Mouse (Mus musculus) heart, embryonic 11.5 days (tissue): ENCODE measurements around the gene Piwil4. TPM values are rescaled to one million over a fixed set of nuclear protein-coding genes. Genes with fewer than 3 reads are reported as not detected.

Source experiments
- ATAC-seq: fragments of 200-750 bp; cut with Nextera tagmentation; replicated peaks from 2 replicates; pipeline ENCODE4 v1.8.0; 2017; ENCODE audit warnings: moderate library complexity; ENCODE audit not compliant: insufficient number of reproducible peaks, low FRiP score, low TSS enrichment
- H3K27ac ChIP-seq: fragments of 300-500 bp; sonication (generic); 2 replicates; pipeline ENCODE4 v1.5.1; 2014; ENCODE audit warnings: mild to moderate bottlenecking, low read depth, low read length
- H3K27me3 ChIP-seq: fragments of 300-500 bp; sonication (generic); 2 replicates; pipeline ENCODE4 v1.6.1; 2014; ENCODE audit warnings: mild to moderate bottlenecking, low read length, mixed read lengths; ENCODE audit not compliant: control insufficient read depth, insufficient read depth
- H3K36me3 ChIP-seq: fragments of 300-500 bp; sonication (generic); 2 replicates; pipeline ENCODE4 v1.6.1; 2014; ENCODE audit warnings: mild to moderate bottlenecking, low read length, moderate library complexity, mixed read lengths; ENCODE audit not compliant: control insufficient read depth, insufficient read depth
- H3K4me1 ChIP-seq: fragments of 300-500 bp; sonication (generic); 2 replicates; pipeline ENCODE4 v1.6.1; 2014; ENCODE audit warnings: low read length; ENCODE audit not compliant: control insufficient read depth, insufficient read depth
- H3K4me2 ChIP-seq: fragments of 300-500 bp; sonication (generic); 2 replicates; pipeline ENCODE4 v1.6.1; 2014; ENCODE audit warnings: mild to moderate bottlenecking, moderate library complexity
- H3K4me3 ChIP-seq: fragments of 300-500 bp; sonication (generic); 2 replicates; pipeline ENCODE4 v1.5.1; 2014; ENCODE audit warnings: low read depth, low read length
- H3K9ac ChIP-seq: fragments of 300-500 bp; sonication (generic); 2 replicates; pipeline ENCODE4 v1.6.1; 2014; ENCODE audit warnings: mild to moderate bottlenecking, low read depth, low read length, moderate library complexity
- H3K9me3 ChIP-seq: fragments of 300-500 bp; sonication (generic); replicated peaks from 2 replicates; pipeline ENCODE4 v1.6.1; 2016; ENCODE audit warnings: low read length; ENCODE audit not compliant: control insufficient read depth
- WGBS: fragments of 180-500 bp; shearing (Covaris S2); extraction: QIAGEN DNeasy Blood & Tissue Kit; methylation state at CpG from one replicate; pipeline ENCODE4 v1.1.7; 2014; ENCODE audit not compliant: insufficient replicate concordance; 5-methylcytosine and 5-hydroxymethylcytosine counted together
- polyA plus RNA-seq: library from polyadenylated mRNA; unstranded; fragments of >200 nt; fragmentation: Nextera tagmentation; extraction: Ambion mirVana; gene quantifications from 2 replicates; pipeline ENCODE4 v1.2.1, GENCODE M21; 2014

The Piwil4 gene
- polyA plus RNA-seq, 1 experiment from 2014 or later, result not detected

DNA sequence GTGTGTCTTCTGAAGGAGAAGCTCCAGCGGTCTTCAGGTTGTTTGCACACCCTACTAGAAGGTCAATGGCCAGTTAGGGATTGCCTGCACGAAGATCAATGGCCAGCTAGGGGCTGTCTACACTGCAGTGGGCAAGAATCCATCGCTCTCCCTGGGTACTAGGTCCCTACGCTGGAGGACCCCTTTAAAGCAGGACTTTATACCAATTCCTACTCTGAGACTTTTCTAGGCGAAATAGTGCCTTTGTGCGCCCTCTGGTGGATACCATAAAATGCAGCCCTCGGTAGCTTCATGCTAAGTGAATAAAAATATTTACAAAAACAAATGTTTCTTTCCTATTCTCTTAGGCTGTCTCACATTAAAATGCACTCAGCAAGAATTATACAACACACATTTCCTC lies 24.2 kb upstream of the Piwil4 start:
- H3K4me3 ChIP-seq, result no peak overlapping the region
- H3K27ac ChIP-seq, result no peak overlapping the region
- H3K4me2 ChIP-seq, result no peak overlapping the region
- no peaks in the 10 kb centered on the region for H3K36me3 ChIP-seq
- 25% methylated on average over 7 of the region's 7 CpGs for WGBS
- H3K9ac ChIP-seq, result no peak overlapping the region
- H3K9me3 ChIP-seq, result no peaks in the 10 kb centered on the region
- no peaks in the 10 kb centered on the region for H3K4me1 ChIP-seq
- peaks cover 5% of the 10 kb centered on the region for H3K27me3 ChIP-seq
- no peak for ATAC-seq

GRCm38 (mm10) chr9:14759261-14759660 lies 18.7 kb upstream of the Piwil4 start:
- H3K4me2 ChIP-seq, result no peak overlapping the region
- no peak for ATAC-seq

DNA sequence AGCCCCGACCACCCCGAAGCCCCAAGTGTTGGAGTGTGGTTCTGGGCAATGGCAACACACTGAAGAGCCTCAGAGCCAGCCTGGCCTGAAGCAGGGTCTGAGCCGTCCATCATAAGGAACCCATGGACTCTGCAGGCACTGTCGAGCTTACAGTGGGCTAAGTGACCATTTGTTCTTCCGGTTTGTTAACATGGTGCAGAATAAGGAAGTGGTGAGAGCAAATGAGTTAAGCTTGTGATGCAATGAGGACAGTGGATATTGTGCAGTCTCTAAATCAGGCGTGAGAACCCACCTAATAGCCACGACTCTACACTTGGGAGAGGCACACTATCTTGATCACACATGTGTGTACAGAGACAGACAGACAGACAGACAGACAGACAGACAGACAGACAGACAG lies 18.1 kb upstream of the Piwil4 start:
- Histone ChIP-seq H3K27me3 (peaks cover 3% of the 10 kb centered on the region; the same call in 1 of the 2 replicates), H3K4me1 (no peaks in the 10 kb centered on the region), H3K4me3 (no peak overlapping the region), H3K4me2 (no peak overlapping the region), H3K36me3 (no peaks in the 10 kb centered on the region), H3K9me3 (no peaks in the 10 kb centered on the region), H3K9ac (no peak overlapping the region), H3K27ac (no peak overlapping the region)
- 58% methylated on average over 7 of the region's 7 CpGs for WGBS
- no peak for ATAC-seq

More at GRCm38 (mm10) chr9:14759261-14759660, 18.7 kb upstream of the Piwil4 start:
- H3K4me3 ChIP-seq, result no peak overlapping the region
- no peak overlapping the region for H3K27ac ChIP-seq
- no peaks in the 10 kb centered on the region for H3K9me3 ChIP-seq
- no peak overlapping the region for H3K9ac ChIP-seq
- no peaks in the 10 kb centered on the region for H3K36me3 ChIP-seq
- no peaks in the 10 kb centered on the region for H3K4me1 ChIP-seq
- H3K27me3 ChIP-seq, result peaks cover 3% of the 10 kb centered on the region; the same call in 1 of the 2 replicates

DNA sequence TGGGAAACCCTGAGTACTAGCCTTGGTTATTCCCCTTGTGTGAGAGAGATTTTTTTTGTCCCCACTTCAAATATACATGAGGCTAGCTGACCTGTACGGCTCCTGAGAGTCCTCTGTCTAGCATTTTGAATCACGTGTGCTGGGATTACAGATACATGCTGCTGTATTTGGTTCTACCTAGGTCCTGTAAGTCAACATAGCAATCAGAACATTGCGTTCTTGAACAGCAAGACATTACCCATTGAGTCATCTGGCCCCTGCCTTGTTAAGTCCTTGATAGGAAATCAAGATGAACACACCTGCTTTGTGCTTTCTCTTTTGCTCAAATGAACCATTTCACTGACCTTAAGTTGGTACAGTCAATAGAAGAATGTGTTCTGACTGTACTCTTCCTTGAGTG lies 13.9 kb upstream of the Piwil4 start:
- Histone ChIP-seq H3K36me3 (no peaks in the 10 kb centered on the region), H3K4me3 (no peak overlapping the region), H3K4me2 (no peak overlapping the region), H3K9me3 (no peaks in the 10 kb centered on the region), H3K27ac (no peak overlapping the region), H3K27me3 (peaks cover 12% of the 10 kb centered on the region), H3K4me1 (peaks cover 9% of the 10 kb centered on the region; the same call in 1 of the 2 replicates), H3K9ac (no peak overlapping the region)
- 80% methylated on average over 3 of the region's 3 CpGs for WGBS
- no peak for ATAC-seq

GRCm38 (mm10) chr9:14753947-14754346 lies 13.4 kb upstream of the Piwil4 start:
- Histone ChIP-seq H3K36me3 (no peaks in the 10 kb centered on the region), H3K4me1 (peaks cover 9% of the 10 kb centered on the region; the same call in 1 of the 2 replicates), H3K27me3 (peaks cover 12% of the 10 kb centered on the region), H3K4me3 (no peak overlapping the region), H3K9me3 (no peaks in the 10 kb centered on the region), H3K9ac (no peak overlapping the region), H3K4me2 (no peak overlapping the region), H3K27ac (no peak overlapping the region)
- no peak for ATAC-seq

GRCm38 (mm10) chr9:14752001-14752522 lies 11.5 kb upstream of the Piwil4 start, which contains the start of gene Fut4:
Fut4 (minus strand) TSS chr9:14752393.
- ATAC-seq, result peak; percentile 75
- peak within 1 kb of the TSS; percentile 56 for H3K4me3 ChIP-seq
- H3K9ac ChIP-seq, result peak within 1 kb of the TSS; percentile 66
- H3K27me3 ChIP-seq, result peaks cover 9% of the 10 kb centered on the region
- H3K9me3 ChIP-seq, result no peaks in the 10 kb centered on the region
- no peaks in the 10 kb centered on the region for H3K36me3 ChIP-seq
- WGBS, result under 1% methylated on average over 28 of the region's 28 CpGs
- peak within 1 kb of the TSS; percentile 97 for H3K4me2 ChIP-seq
- no peak within 1 kb of the TSS for H3K27ac ChIP-seq
- peaks cover 9% of the 10 kb centered on the region; the same call in 1 of the 2 replicates for H3K4me1 ChIP-seq

GRCm38 (mm10) chr9:14751503-14752000 lies 11.0 kb upstream of the Piwil4 start:
- under 1% methylated on average over 50 of the region's 50 CpGs for WGBS
- H3K27ac ChIP-seq, result no peak overlapping the region
- H3K27me3 ChIP-seq, result peaks cover 9% of the 10 kb centered on the region
- peak overlapping the region; percentile 97 for H3K4me2 ChIP-seq
- peak overlapping the region; percentile 56 for H3K4me3 ChIP-seq
- no peaks in the 10 kb centered on the region for H3K9me3 ChIP-seq
- peak; percentile 33 for ATAC-seq
- no peaks in the 10 kb centered on the region for H3K36me3 ChIP-seq
- H3K4me1 ChIP-seq, result peaks cover 9% of the 10 kb centered on the region; the same call in 1 of the 2 replicates
- H3K9ac ChIP-seq, result peak overlapping the region; percentile 66

DNA sequence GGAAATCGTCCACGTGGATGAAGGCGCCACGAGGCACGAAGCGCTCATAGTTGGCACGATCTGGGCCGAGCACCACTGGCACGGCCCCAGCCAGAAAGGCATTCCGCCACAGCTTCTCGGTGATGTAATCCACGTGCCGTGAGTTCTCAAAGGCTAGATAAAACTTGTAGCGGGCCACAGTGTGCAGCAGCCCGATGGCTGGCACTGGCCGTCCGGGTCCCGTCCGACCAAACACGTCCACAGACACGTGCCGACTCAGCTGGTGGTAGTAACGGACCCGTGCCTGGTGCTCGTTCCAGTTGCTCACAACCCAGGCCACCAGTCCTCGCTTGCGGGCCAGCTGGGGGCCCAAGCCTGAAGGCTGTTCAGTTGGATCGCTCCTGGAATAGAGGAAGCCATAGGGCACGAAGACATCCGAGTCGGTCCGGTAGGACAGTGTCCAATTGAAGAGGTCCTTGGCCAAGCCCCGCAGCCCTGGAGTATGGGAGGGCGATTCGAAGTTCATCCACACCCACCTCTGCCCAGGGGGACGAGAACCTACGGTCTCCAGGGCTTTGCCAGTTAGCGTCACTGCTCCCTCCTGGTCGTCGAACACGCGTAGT lies 10.5 kb upstream of the Piwil4 start:
- Histone ChIP-seq H3K4me2 (peak overlapping the region; percentile 97), H3K36me3 (no peaks in the 10 kb centered on the region), H3K4me1 (peaks cover 9% of the 10 kb centered on the region; the same call in 1 of the 2 replicates), H3K27me3 (peaks cover 9% of the 10 kb centered on the region), H3K9me3 (no peaks in the 10 kb centered on the region), H3K9ac (peak overlapping the region; percentile 66), H3K4me3 (peak overlapping the region; percentile 56), H3K27ac (no peak overlapping the region)
- whole genome bisulfite sequencing, result 45% methylated on average over 42 of the region's 42 CpGs
- no peak; the same call in 1 of the 2 replicates for ATAC-seq
